Mouse (Mus musculus): Measurements from ENCODE around the gene Ift122.

Gene Ift122

DNA sequence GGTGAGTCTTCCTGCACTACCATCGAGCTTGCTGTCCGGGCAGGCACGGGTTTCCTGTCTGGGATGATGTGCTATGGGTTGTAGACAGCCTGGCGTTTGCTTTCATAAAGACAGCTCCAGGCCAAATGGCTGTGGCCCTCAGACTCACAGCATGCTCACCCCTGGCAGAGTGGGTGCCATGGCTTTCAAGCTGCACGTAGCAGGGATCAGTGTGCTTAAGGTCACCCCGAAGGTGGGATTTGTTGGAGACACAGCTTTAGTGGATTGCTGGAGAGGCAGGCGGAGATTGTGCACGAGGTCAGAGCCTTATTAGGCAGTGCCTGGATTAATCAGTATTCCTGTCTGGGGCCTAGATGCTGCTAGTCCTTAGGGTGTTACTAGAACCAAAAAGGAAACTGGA, 37.3 kb downstream of the Ift122 start:
- in situ Hi-C loops (cut with MboI; ENCODE audit: low sequenced_read_pairs): loop anchor here (10.0 to 25.0 kb wide), 2 partner anchors 104 to 247 kb away; partner anchors contain the start of gene Plxnd1

GRCm38 (mm10) chr6:115891061-115891460, 37.8 kb downstream of the Ift122 start:
- in situ Hi-C loops (cut with MboI; ENCODE audit: low sequenced_read_pairs): loop anchor here (10.0 to 25.0 kb wide), 2 partner anchors 104 to 246 kb away; partner anchors contain the start of gene Plxnd1

DNA sequence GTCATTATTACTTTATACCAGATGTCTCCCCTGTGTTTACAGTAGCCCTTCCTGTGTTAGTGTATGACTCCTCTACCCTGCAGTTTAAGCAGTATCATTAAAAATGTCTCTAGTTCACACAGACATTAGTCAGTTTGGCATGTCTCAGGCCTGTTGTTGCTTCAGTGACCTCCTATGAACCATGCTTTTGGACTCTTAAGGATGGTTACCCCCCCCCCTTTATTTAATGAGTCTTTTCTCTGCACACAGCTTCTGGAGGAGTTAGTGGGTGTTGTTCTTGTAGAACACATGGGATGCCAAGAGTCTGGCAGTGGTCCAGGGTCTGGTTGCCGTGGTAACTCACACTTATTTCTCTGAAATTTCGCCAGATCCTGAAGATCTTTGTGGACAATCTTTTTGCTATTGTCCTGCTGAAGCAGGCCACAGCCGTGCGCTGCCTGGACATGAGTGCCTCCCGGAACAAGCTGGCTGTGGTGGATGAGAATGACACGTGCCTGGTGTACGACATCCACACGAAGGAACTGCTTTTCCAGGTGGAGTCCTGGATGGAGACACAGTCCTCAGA, 38.3 kb downstream of the Ift122 start:
- in situ Hi-C loops (cut with MboI; ENCODE audit: low sequenced_read_pairs): loop anchor here (10.0 to 25.0 kb wide), 2 partner anchors 103 to 246 kb away; partner anchors contain the start of gene Plxnd1

DNA sequence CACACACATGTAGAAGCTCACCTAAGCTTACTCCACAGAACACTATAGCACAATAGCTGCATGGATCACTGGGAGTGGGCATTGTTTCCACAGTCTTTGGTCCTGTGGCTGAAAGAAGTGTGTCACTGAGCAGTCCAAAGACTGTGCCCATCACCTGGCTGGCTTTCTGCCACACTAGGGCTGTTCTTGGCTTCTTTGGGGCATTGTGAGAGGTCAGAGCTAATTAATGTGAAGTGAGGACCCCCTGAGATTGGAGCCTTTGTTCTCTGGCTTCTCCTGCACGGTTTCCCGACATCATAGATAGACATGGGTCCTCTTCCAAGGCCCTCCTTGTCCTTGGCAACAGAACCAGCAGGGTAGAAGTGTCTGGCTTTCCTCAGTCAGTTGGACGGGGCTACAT, 39.1 kb downstream of the Ift122 start:
- in situ Hi-C loops (cut with MboI; ENCODE audit: low sequenced_read_pairs): loop anchor here (10.0 to 25.0 kb wide), 2 partner anchors 102 to 245 kb away; partner anchors contain the start of gene Plxnd1

DNA sequence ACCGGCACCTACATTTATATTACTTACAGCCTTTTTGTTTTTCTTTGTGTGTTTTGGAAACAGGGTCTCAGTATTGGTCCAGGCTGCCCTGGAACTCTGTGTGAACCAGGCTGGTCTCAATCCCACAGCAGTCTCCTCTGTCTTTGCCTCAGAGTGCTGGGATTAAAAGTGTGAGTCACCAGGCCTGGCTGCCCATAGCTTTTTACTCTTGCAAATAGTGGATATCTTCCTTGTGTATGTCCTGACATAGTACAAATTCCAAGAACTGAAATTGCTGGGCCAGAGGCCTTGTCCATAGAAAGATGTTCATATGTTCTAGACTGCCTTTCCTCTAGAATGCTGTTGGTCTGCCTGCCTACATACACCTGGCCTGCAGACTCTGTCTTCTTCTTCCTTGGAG, 43.1 kb downstream of the Ift122 start:
- in situ Hi-C loops (cut with MboI; ENCODE audit: low sequenced_read_pairs): loop anchor here (10.0 to 25.0 kb wide), 2 partner anchors 98 to 241 kb away; partner anchors contain the start of gene Plxnd1

DNA sequence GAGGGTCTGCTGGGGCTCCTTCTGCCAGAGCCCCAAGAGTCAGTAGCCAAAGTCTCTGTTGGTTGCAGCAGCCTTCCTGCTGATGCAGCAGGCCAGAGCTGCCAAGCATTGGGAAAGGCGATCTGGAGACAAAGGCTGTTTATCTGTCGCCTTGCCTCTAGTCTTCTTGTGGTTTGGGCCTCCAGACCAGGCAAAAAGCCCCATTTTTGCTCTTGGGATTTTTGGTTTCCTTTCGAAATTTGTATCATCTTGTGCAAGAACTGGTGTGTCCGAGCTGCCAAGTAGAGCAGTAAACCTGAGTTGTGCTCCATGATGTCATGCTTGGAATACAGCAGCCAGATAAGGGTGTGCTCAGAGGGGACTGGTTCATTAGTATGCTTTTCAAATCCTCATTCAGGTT, 43.8 kb downstream of the Ift122 start:
- in situ Hi-C loops (cut with MboI; ENCODE audit: low sequenced_read_pairs): loop anchor here (10.0 to 25.0 kb wide), 2 partner anchors 98 to 240 kb away; partner anchors contain the start of gene Plxnd1

DNA sequence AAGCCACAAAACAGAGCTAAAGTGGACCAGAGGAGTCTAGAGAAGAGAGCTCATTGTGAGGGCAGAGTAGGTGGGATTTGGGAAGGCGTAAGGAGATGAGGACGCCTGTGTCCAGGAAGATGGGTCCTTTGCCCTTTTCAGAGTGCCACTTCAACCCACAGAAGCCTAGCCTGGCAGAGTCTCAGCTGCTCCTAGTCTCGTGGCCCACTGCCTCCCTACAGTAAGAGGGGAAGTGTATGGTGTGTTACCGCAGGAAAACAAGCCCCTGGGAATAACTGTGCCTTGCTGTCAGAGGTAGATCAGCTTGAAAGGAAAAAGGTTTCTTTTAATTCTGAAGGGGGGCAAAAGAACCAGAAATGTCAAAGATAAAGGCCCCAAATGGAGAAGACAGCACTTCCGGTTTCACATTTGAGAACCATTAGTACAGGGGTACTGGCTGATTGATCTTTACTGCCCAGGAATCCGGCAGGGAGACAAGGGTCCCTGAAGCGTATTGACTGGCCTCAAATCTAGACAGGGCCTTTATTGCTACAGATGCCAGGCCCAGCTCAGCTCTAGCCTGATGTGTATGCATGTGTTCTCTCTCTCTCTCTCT, 44.8 kb downstream of the Ift122 start:
- in situ Hi-C loops (cut with MboI; ENCODE audit: low sequenced_read_pairs): loop anchor here (10.0 to 25.0 kb wide), 2 partner anchors 97 to 239 kb away; partner anchors contain the start of gene Plxnd1

- in situ Hi-C loops (cut with MboI; ENCODE audit: low sequenced_read_pairs): no loop called here
Observed at GRCm38 (mm10) chr6:115901062-115901461, 47.8 kb downstream of the Ift122 start.

GRCm38 (mm10) chr6:115901489-115901931, 48.2 kb downstream of the Ift122 start:
- in situ Hi-C loops (cut with MboI; ENCODE audit: low sequenced_read_pairs): no loop called here

- in situ Hi-C loops (cut with MboI; ENCODE audit: low sequenced_read_pairs): no loop called here
Observed at GRCm38 (mm10) chr6:115902545-115902944, 49.3 kb downstream of the Ift122 start.

GRCm38 (mm10) chr6:115905568-115905967, 52.3 kb downstream of the Ift122 start:
- in situ Hi-C loops (cut with MboI; ENCODE audit: low sequenced_read_pairs): no loop called here

DNA sequence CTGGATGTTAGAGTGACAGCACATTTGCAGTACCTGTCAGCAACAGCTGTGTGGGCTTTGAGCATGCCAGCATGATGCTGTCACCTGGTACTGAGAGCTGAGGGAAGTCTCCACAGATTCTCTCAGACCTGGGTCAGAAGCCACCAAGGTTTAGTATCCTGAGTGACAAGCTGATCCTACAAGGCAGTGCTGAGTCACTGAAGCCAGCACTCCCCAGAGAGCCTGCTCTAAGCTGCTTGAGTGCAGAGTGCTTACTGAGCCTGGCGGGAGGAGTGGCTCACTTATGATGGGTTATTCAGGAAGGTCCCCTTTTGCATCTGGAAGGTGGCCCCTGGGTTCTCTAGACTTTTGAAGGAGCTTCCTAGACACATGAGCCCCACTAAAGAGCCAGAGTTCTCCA, 53.2 kb downstream of the Ift122 start:
- in situ Hi-C loops (cut with MboI; ENCODE audit: low sequenced_read_pairs): no loop called here

DNA sequence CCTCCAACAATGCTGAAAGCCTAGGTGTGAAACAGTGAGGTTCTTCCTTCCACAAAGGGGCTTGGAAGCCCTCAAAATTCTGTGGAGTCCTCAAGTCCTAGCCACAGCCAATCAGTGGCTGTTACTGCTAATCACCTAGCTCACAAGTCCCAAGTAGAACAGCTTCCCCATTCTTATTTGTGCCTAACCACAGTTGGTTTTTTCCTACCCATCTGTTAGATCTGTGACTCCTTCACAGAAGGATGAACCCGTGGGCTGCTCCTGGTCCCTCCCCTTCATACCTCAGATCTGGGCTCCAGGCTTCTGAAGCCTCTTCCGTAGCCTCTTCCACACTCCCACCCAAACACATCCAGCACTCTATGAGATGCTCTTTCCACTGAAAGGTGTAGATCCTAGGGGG, 53.6 kb downstream of the Ift122 start:
- in situ Hi-C loops (cut with MboI; ENCODE audit: low sequenced_read_pairs): no loop called here

GRCm38 (mm10) chr6:115908421-115908982, 55.2 kb downstream of the Ift122 start:
- in situ Hi-C loops (cut with MboI; ENCODE audit: low sequenced_read_pairs): no loop called here

- in situ Hi-C loops (cut with MboI; ENCODE audit: low sequenced_read_pairs): no loop called here
Observed at GRCm38 (mm10) chr6:115909052-115909451, 55.8 kb downstream of the Ift122 start.

GRCm38 (mm10) chr6:115909940-115910339, 56.7 kb downstream of the Ift122 start:
- in situ Hi-C loops (cut with MboI; ENCODE audit: low sequenced_read_pairs): no loop called here

- in situ Hi-C loops (cut with MboI; ENCODE audit: low sequenced_read_pairs): no loop called here
Observed at GRCm38 (mm10) chr6:115911763-115912162, 58.5 kb downstream of the Ift122 start.

- in situ Hi-C loops (cut with MboI; ENCODE audit: low sequenced_read_pairs): no loop called here
Observed at GRCm38 (mm10) chr6:115913482-115913881, 60.2 kb downstream of the Ift122 start.

DNA sequence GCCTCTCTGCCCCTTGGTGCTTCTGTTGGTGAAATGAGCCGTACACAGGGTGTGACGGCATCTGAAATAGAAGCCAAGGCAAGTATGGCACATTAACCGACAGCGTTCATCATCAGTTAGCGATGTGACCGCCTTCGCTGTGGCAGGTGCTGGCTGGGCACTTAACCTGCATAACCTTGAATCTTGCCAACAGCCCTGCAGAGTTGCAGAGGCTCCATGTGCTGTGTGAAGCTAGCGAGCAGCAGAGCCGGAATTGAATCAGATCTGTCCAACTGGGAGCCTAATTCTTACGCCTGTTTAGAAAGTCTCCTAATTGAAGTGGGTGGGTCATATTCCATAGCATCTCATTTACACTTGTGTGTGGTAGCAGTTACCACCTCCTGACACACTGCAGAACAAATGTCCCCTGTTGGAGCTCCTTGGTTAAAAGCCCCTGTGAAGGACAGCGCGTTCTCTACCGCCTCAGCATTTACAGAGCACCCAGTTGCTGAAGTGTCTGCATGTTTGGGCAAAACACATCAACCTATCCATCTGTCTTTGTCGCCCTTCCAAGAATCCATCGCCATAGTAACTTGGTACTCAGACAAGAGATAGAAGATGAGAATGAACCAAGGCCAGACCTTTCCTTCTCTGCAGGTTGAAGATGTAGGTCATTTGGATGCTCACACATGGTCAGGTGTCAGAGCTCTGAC, 61.4 kb downstream of the Ift122 start:
- in situ Hi-C loops (cut with MboI; ENCODE audit: low sequenced_read_pairs): no loop called here

GRCm38 (mm10) chr6:115915601-115916445, 62.6 kb downstream of the Ift122 start:
- in situ Hi-C loops (cut with MboI; ENCODE audit: low sequenced_read_pairs): no loop called here

All from CH12F3 (cell line).